Mouse (Mus musculus): ENCODE results near the gene Acoxl.
A peak's percentile ranks its signal among the peaks of the same experiment; 100 is the strongest.

Acoxl gene

GRCm38 (mm10) chr2:127838576-127838975 lies at the start of gene Acoxl:
TSS of gene Acoxl (plus strand) at chr2:127838876.
- DNase-seq (ENCODE audit: low spot score in 2 of 2), result no peak

GRCm38 (mm10) chr2:127789138-127789537 lies 49.5 kb upstream of the Acoxl start:
- no peak for DNase-seq (ENCODE audit: low spot score in 2 of 2)

DNA sequence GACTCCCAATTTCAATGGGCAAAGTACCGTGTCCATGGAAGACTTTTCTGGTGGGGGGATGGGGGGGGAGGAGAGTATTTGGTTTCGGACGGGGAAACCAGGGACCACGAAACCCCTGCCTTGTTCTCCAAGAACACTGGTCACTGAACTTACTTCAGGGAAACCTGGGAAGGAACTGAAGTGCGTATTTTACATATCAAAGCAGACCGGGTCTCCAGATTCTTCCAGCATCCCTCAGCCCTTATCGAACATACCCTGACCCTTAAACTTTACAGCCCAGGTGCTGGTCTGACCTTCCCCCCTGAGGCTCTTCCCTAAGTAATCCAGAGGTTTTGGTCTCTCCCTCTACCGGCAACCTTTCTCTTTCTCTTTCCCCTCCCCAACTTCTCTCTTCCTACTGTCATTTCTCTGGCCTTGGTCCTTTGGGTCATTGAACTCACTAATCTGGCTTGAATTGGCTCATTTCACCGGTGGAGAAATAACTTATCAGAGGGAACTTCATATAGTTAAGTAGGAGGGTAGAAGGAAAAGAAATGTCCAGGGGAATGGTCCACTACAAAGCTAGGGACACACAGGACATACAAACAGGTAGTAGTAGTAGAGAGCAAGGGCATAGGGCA lies 48.9 kb upstream of the Acoxl start:
- no peak for DNase-seq (ENCODE audit: low spot score in 2 of 2)

GRCm38 (mm10) chr2:127791919-127792603 lies 46.6 kb upstream of the Acoxl start, which contains the start of gene Mtln:
TSS of gene Mtln (minus strand) at chr2:127792488.
- DNase-seq (ENCODE audit: low spot score in 2 of 2), result peak; percentile 63 to 77

- DNase-seq (ENCODE audit: low spot score in 2 of 2), result peak; percentile 87 to 90
Observed at GRCm38 (mm10) chr2:127831401-127832102, 7.1 kb upstream of the Acoxl start, which contains the start of gene Bub1. TSS of gene Bub1 (minus strand) at chr2:127831865.

GRCm38 (mm10) chr2:127832103-127832832 lies 6.4 kb upstream of the Acoxl start:
- no peak for DNase-seq (ENCODE audit: low spot score in 2 of 2)

DNA sequence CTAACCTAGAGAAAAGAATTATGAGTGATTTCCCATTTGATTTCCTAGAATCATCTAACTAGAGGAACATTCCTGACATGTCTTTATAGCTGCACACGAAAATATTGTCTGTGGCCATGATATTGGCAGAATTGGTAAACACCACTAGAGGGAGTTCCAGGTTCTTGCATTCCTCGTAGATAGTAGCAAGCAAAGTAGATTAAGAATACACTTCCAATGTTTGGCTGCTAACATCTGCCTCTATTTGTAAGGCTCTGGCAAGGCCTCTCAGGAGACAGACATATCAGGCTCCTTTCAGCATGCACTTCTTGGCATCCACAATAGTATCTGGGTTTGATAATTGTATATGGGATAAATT lies 5.9 kb upstream of the Acoxl start:
- DNase-seq (ENCODE audit: low spot score in 2 of 2), result peak in 1 of 2 experiments; percentile 14

DNA sequence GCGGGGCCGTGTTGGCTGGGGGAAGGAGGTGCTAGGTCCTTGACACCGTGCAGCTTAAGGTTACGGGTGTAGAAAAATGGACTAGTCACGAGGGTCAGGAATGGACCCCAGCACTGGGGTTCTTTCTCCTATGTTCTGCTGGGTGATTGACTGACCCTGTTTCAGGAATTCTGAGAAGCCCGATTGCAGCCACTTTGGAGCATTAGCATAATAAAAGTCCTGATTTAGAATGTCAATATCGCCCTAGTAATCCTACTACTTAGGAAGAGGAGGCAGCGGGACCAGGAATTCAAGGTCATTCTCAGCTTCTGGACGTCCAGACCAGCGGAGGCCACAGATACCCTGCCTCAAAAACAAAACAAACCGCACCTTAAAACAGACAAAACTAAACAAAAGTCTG lies 749 bp downstream of the Acoxl start:
- no peak for DNase-seq (ENCODE audit: low spot score in 2 of 2)

- no peak for DNase-seq (ENCODE audit: low spot score in 2 of 2)
Observed at GRCm38 (mm10) chr2:127841402-127841801, 2.7 kb downstream of the Acoxl start.

- DNase-seq (ENCODE audit: low spot score in 2 of 2), result no peak
Observed at GRCm38 (mm10) chr2:127842421-127842820, 3.7 kb downstream of the Acoxl start.

- DNase-seq (ENCODE audit: low spot score in 2 of 2), result no peak
Observed at GRCm38 (mm10) chr2:127845346-127845982, 6.8 kb downstream of the Acoxl start.

DNA sequence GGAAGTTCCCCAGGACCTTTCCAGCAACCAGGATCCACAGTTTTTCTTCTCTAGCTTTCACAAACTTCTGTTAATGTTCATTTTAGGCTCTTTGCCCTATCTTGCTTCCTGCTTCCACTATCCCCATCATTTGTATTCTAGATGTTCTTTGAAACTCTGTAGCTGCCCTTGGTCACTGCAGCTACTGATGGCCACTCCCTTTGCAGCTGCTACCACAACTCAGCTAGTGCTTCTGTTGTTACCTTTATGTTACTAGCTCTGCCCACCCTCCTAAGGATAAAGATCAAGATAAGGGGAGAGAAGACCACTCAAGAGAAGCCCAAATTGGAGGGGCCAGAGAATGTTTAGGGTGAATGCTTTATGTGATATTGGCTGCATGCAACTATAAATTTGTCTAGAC lies 7.3 kb downstream of the Acoxl start:
- DNase-seq (ENCODE audit: low spot score in 2 of 2), result no peak

- no peak for DNase-seq (ENCODE audit: low spot score in 2 of 2)
Observed at GRCm38 (mm10) chr2:127846571-127846970, 7.9 kb downstream of the Acoxl start.

DNA sequence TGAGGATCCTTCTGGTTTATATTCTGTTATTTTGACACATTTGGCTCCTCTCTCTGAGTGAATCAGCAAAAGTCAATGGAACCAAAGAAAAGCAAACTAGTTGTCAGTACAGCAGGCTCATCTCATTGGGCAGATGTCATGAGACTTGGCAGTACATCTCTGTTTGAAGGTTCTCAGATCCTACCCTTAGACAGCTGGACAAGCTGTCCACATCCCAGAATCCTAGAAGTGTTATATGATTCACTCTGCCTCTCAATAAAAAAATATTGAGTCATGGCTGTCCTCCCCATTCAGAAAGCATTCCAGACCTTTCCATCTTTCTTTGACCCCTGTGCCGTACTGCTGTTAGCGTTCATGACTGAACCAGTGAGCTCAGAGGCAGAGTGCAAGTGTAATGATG lies 11.7 kb downstream of the Acoxl start:
- DNase-seq (ENCODE audit: low spot score in 2 of 2), result no peak

- no peak for DNase-seq (ENCODE audit: low spot score in 2 of 2)
Observed at GRCm38 (mm10) chr2:127854332-127854991, 15.8 kb downstream of the Acoxl start.

- no peak for DNase-seq (ENCODE audit: low spot score in 2 of 2)
Observed at GRCm38 (mm10) chr2:127864381-127864780, 25.7 kb downstream of the Acoxl start.

DNA sequence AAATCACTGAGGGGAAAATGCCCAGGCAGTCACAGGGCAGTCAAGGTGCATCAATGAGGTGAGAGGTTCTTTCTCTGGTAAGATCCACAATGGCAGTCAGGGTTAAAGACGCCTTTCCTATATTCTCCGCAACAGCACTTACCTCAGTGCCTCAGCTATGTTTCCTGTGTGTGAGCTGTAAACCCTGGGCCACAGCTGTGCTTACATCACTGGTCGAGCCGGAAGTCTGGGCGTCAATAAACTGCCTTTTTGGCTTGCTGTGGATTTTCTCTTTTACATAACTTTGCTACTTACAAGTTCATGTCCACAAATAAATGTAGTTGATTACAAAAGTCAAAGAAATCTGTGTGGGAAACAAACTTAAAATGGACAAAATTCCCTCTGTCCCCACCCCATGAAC lies 42.4 kb downstream of the Acoxl start:
- no peak for DNase-seq (ENCODE audit: low spot score in 2 of 2)

DNA sequence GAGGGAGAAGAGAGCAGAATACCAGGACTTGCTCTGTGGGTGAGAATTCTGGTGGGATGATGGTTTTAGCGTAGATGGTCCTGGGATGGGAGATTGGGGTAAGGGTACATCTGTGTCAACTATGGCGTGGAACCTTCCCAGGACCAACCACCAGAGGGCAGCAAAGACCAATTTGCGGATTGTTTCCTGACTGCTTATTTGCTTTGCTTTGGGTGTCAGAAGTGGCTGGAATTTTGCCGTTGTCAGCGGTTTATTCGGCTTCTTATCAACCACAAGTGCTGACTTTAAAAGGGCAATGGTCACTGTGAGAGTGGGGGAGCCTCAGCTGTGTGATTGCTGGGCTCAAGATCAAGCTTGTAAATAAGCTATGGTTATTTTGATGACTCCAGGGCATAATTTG lies 50.8 kb downstream of the Acoxl start:
- peak; percentile 79 to 85 for DNase-seq (ENCODE audit: low spot score in 2 of 2)

DNA sequence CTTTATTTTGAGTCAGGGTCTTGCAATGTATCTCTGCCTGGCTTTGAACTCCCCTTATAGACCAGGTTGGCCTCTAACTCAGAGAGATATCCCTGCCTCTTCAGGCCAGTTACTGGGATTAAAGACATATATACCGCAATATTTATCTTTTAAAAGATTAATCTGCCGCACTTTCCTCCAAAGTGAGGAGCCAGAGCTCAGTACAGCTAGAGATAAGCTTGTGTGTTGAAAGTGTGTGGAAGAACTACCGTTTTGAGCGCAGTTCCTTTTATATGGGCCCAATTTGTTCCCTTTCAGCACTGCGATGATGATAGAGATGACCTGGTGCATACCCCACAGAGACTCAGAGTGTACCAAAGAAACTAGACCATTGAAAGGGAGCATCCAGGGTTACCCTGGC lies 51.3 kb downstream of the Acoxl start:
- DNase-seq (ENCODE audit: low spot score in 2 of 2), result no peak

GRCm38 (mm10) chr2:127890526-127890925 lies 51.9 kb downstream of the Acoxl start:
- no peak for DNase-seq (ENCODE audit: low spot score in 2 of 2)

- DNase-seq (ENCODE audit: low spot score in 2 of 2), result no peak
Observed at GRCm38 (mm10) chr2:127891056-127891455, 52.4 kb downstream of the Acoxl start.

Data from natural killer cell, adult 2 months (primary cell).